Mouse (Mus musculus): Measurements from ENCODE around the gene Krt34. TPM values are rescaled to one million over a fixed set of nuclear protein-coding genes. Genes with fewer than 3 reads are reported as not detected.

Krt34 gene
- polyA plus RNA-seq, 1 experiment from 2014 or later: not detected

- Histone ChIP-seq H3K27me3 (replicated peaks; ENCODE audit: control insufficient read depth, insufficient read depth, low read length) (no peaks in the 10 kb centered on the region), H3K36me3 (ENCODE audit: control insufficient read depth, insufficient read depth, low read length) (no peaks in the 10 kb centered on the region), H3K4me3 (ENCODE audit: low read depth, low read length) (no peak within 1 kb of the TSS), H3K4me1 (ENCODE audit: control insufficient read depth, insufficient read depth, low read length) (no peaks in the 10 kb centered on the region), H3K9ac (ENCODE audit: low read length) (no peak within 1 kb of the TSS), H3K9me3 (replicated peaks; ENCODE audit: control insufficient read depth, low read length) (no peaks in the 10 kb centered on the region), H3K27ac (ENCODE audit: low read depth, low read length) (no peak within 1 kb of the TSS), H3K4me2 (ENCODE audit: low read length) (no peak within 1 kb of the TSS)
- ATAC-seq (no peak), DNase-seq (ENCODE audit: low spot score) (no peak)
- 87% methylated on average over 3 of the region's 3 CpGs for WGBS
Measured at GRCm38 (mm10) chr11:100050451-100050850, 9.1 kb upstream of the Krt34 start, which contains the start of gene Krt31. Krt31 (minus strand) TSS chr11:100050551.

GRCm38 (mm10) chr11:100047193-100047592, 5.8 kb upstream of the Krt34 start:
- no peak overlapping the region for H3K9ac ChIP-seq (ENCODE audit: low read length)
- no peak overlapping the region for H3K27ac ChIP-seq (ENCODE audit: low read depth, low read length)
- H3K4me3 ChIP-seq (ENCODE audit: low read depth, low read length): no peak overlapping the region
- ATAC-seq (no peak), DNase-seq (ENCODE audit: low spot score) (no peak)
- no peak overlapping the region for H3K4me2 ChIP-seq (ENCODE audit: low read length)
- no peaks in the 10 kb centered on the region for H3K9me3 ChIP-seq (replicated peaks; ENCODE audit: control insufficient read depth, low read length)
- 90% methylated on average over 2 of the region's 2 CpGs for WGBS
- no peaks in the 10 kb centered on the region for H3K4me1 ChIP-seq (ENCODE audit: control insufficient read depth, insufficient read depth, low read length)
- no peaks in the 10 kb centered on the region for H3K36me3 ChIP-seq (ENCODE audit: control insufficient read depth, insufficient read depth, low read length)
- no peaks in the 10 kb centered on the region for H3K27me3 ChIP-seq (replicated peaks; ENCODE audit: control insufficient read depth, insufficient read depth, low read length)

GRCm38 (mm10) chr11:100046303-100046866, 5.0 kb upstream of the Krt34 start:
- Histone ChIP-seq H3K36me3 (ENCODE audit: control insufficient read depth, insufficient read depth, low read length) (no peaks in the 10 kb centered on the region), H3K9me3 (replicated peaks; ENCODE audit: control insufficient read depth, low read length) (no peaks in the 10 kb centered on the region), H3K27ac (ENCODE audit: low read depth, low read length) (no peak overlapping the region), H3K4me3 (ENCODE audit: low read depth, low read length) (no peak overlapping the region), H3K4me2 (ENCODE audit: low read length) (no peak overlapping the region), H3K27me3 (replicated peaks; ENCODE audit: control insufficient read depth, insufficient read depth, low read length) (no peaks in the 10 kb centered on the region), H3K4me1 (ENCODE audit: control insufficient read depth, insufficient read depth, low read length) (no peaks in the 10 kb centered on the region), H3K9ac (ENCODE audit: low read length) (no peak overlapping the region)
- DNase-seq (ENCODE audit: low spot score) (no peak), ATAC-seq (no peak)
- WGBS: 86% methylated on average over 6 of the region's 6 CpGs

GRCm38 (mm10) chr11:100029768-100030167, 11.6 kb downstream of the Krt34 start, which contains the start of gene Krt33b:
Krt33b (minus strand) TSS chr11:100029868.
- DNase-seq (ENCODE audit: low spot score): no peak
- no peaks in the 10 kb centered on the region for H3K4me1 ChIP-seq (ENCODE audit: control insufficient read depth, insufficient read depth, low read length)
- H3K9me3 ChIP-seq (replicated peaks; ENCODE audit: control insufficient read depth, low read length): no peaks in the 10 kb centered on the region
- no peak within 1 kb of the TSS for H3K9ac ChIP-seq (ENCODE audit: low read length)
- 92% methylated on average over 6 of the region's 6 CpGs for WGBS
- ATAC-seq: no peak
- H3K4me3 ChIP-seq (ENCODE audit: low read depth, low read length): no peak within 1 kb of the TSS
- no peak within 1 kb of the TSS for H3K4me2 ChIP-seq (ENCODE audit: low read length)
- H3K36me3 ChIP-seq (ENCODE audit: control insufficient read depth, insufficient read depth, low read length): no peaks in the 10 kb centered on the region
- no peaks in the 10 kb centered on the region for H3K27me3 ChIP-seq (replicated peaks; ENCODE audit: control insufficient read depth, insufficient read depth, low read length)
- H3K27ac ChIP-seq (ENCODE audit: low read depth, low read length): no peak within 1 kb of the TSS

- ATAC-seq: no peak
- 78% methylated on average over 5 of the region's 5 CpGs for WGBS
Measured at GRCm38 (mm10) chr11:100021438-100021837, 19.9 kb downstream of the Krt34 start.

GRCm38 (mm10) chr11:100019466-100019865, 21.9 kb downstream of the Krt34 start:
- no peak for DNase-seq (ENCODE audit: low spot score)
- no peaks in the 10 kb centered on the region for H3K36me3 ChIP-seq (ENCODE audit: control insufficient read depth, insufficient read depth, low read length)
- no peaks in the 10 kb centered on the region for H3K4me1 ChIP-seq (ENCODE audit: control insufficient read depth, insufficient read depth, low read length)
- H3K4me3 ChIP-seq (ENCODE audit: low read depth, low read length): no peak overlapping the region
- ATAC-seq: no peak
- WGBS: 91% methylated on average over 1 of the region's 1 CpGs
- no peaks in the 10 kb centered on the region for H3K27me3 ChIP-seq (replicated peaks; ENCODE audit: control insufficient read depth, insufficient read depth, low read length)
- H3K4me2 ChIP-seq (ENCODE audit: low read length): no peak overlapping the region
- H3K27ac ChIP-seq (ENCODE audit: low read depth, low read length): no peak overlapping the region
- H3K9me3 ChIP-seq (replicated peaks; ENCODE audit: control insufficient read depth, low read length): no peaks in the 10 kb centered on the region
- H3K9ac ChIP-seq (ENCODE audit: low read length): no peak overlapping the region

More at GRCm38 (mm10) chr11:100021438-100021837, 19.9 kb downstream of the Krt34 start:
- H3K36me3 ChIP-seq (ENCODE audit: control insufficient read depth, insufficient read depth, low read length): no peaks in the 10 kb centered on the region
- no peak overlapping the region for H3K4me2 ChIP-seq (ENCODE audit: low read length)
- no peak for DNase-seq (ENCODE audit: low spot score)
- H3K9ac ChIP-seq (ENCODE audit: low read length): no peak overlapping the region
- no peak overlapping the region for H3K4me3 ChIP-seq (ENCODE audit: low read depth, low read length)
- no peak overlapping the region for H3K27ac ChIP-seq (ENCODE audit: low read depth, low read length)
- no peaks in the 10 kb centered on the region for H3K27me3 ChIP-seq (replicated peaks; ENCODE audit: control insufficient read depth, insufficient read depth, low read length)
- no peaks in the 10 kb centered on the region for H3K9me3 ChIP-seq (replicated peaks; ENCODE audit: control insufficient read depth, low read length)
- no peaks in the 10 kb centered on the region for H3K4me1 ChIP-seq (ENCODE audit: control insufficient read depth, insufficient read depth, low read length)

GRCm38 (mm10) chr11:100016112-100016511, 25.2 kb downstream of the Krt34 start, which contains the start of gene Krt33a:
Krt33a (minus strand) TSS chr11:100016212.
- Histone ChIP-seq H3K4me3 (ENCODE audit: low read depth, low read length) (no peak within 1 kb of the TSS), H3K9me3 (replicated peaks; ENCODE audit: control insufficient read depth, low read length) (no peaks in the 10 kb centered on the region), H3K27me3 (replicated peaks; ENCODE audit: control insufficient read depth, insufficient read depth, low read length) (no peaks in the 10 kb centered on the region), H3K36me3 (ENCODE audit: control insufficient read depth, insufficient read depth, low read length) (no peaks in the 10 kb centered on the region), H3K4me1 (ENCODE audit: control insufficient read depth, insufficient read depth, low read length) (no peaks in the 10 kb centered on the region), H3K4me2 (ENCODE audit: low read length) (no peak within 1 kb of the TSS), H3K9ac (ENCODE audit: low read length) (no peak within 1 kb of the TSS), H3K27ac (ENCODE audit: low read depth, low read length) (no peak within 1 kb of the TSS)
- no peak for ATAC-seq
- WGBS: 85% methylated on average over 4 of the region's 4 CpGs
- no peak for DNase-seq (ENCODE audit: low spot score)

- Histone ChIP-seq H3K9ac (ENCODE audit: low read length) (no peak overlapping the region), H3K4me3 (ENCODE audit: low read depth, low read length) (no peak overlapping the region), H3K27me3 (replicated peaks; ENCODE audit: control insufficient read depth, insufficient read depth, low read length) (no peaks in the 10 kb centered on the region), H3K27ac (ENCODE audit: low read depth, low read length) (no peak overlapping the region), H3K4me2 (ENCODE audit: low read length) (no peak overlapping the region), H3K9me3 (replicated peaks; ENCODE audit: control insufficient read depth, low read length) (no peaks in the 10 kb centered on the region), H3K4me1 (ENCODE audit: control insufficient read depth, insufficient read depth, low read length) (no peaks in the 10 kb centered on the region), H3K36me3 (ENCODE audit: control insufficient read depth, insufficient read depth, low read length) (no peaks in the 10 kb centered on the region)
- 78% methylated on average over 4 of the region's 4 CpGs for WGBS
- no peak for ATAC-seq
- no peak for DNase-seq (ENCODE audit: low spot score)
Measured at GRCm38 (mm10) chr11:100013691-100014171, 27.6 kb downstream of the Krt34 start.

- H3K27me3 ChIP-seq (replicated peaks; ENCODE audit: control insufficient read depth, insufficient read depth, low read length): no peaks in the 10 kb centered on the region
- DNase-seq (ENCODE audit: low spot score): no peak
- no peak for ATAC-seq
- H3K4me1 ChIP-seq (ENCODE audit: control insufficient read depth, insufficient read depth, low read length): no peaks in the 10 kb centered on the region
- no peak overlapping the region for H3K4me2 ChIP-seq (ENCODE audit: low read length)
- H3K4me3 ChIP-seq (ENCODE audit: low read depth, low read length): no peak overlapping the region
- H3K9ac ChIP-seq (ENCODE audit: low read length): no peak overlapping the region
- H3K27ac ChIP-seq (ENCODE audit: low read depth, low read length): no peak overlapping the region
- WGBS: 93% methylated on average over 5 of the region's 5 CpGs
- no peaks in the 10 kb centered on the region for H3K36me3 ChIP-seq (ENCODE audit: control insufficient read depth, insufficient read depth, low read length)
- H3K9me3 ChIP-seq (replicated peaks; ENCODE audit: control insufficient read depth, low read length): no peaks in the 10 kb centered on the region
Measured at GRCm38 (mm10) chr11:100010682-100011081, 30.7 kb downstream of the Krt34 start.

Data from forebrain, embryonic 14.5 days (tissue).